Mouse (Mus musculus): ENCODE measurements around the gene Stx2. TPM values are rescaled to one million over a fixed set of nuclear protein-coding genes. Genes with fewer than 3 reads are reported as not detected.

Gene Stx2
- polyA plus RNA-seq, 1 experiment from 2014 or later: 33.0 TPM

DNA sequence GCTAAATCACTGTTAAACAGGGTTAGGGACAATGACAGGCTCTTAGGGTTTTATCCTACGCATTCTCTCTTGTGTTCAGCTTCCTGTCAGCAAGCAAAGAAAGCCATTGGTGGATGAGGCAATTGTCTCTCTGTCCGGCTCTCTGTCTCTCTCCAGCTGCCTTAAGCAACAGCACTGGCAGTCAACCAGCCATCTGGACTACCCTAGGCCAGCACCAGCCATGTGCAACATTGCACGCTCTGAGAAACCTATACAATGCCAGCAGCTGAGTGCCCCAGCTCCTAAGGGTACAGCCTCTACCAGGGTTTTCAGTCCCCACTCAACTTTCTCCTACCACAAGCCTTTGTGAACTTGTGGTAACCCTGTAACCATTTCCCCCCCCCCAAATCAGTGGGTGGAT, 3.0 kb downstream of the Stx2 start:
- 75% methylated on average over 3 of the region's 3 CpGs for WGBS
- H3K4me2 ChIP-seq (ENCODE audit: low read length): peak overlapping the region; percentile 86; the same call in 1 of the 2 replicates
- TF ChIP-seq CTCF (IDR thresholded peaks at IDR 0.05; ENCODE audit: low read depth): no peak
- no peak overlapping the region for H3K9ac ChIP-seq (ENCODE audit: low read depth, low read length)
- peaks cover 14% of the 10 kb centered on the region for H3K4me1 ChIP-seq (replicated peaks; ENCODE audit: insufficient read depth, low read length)
- no peaks in the 10 kb centered on the region for H3K36me3 ChIP-seq (ENCODE audit: insufficient read depth, low read length)
- DNase-seq (ENCODE audit: low spot score): no peak
- no peaks in the 10 kb centered on the region for H3K9me3 ChIP-seq (replicated peaks; ENCODE audit: low read length)
- peak overlapping the region; percentile 37; the same call in 1 of the 2 replicates for H3K27ac ChIP-seq
- ATAC-seq (replicated peaks; ENCODE audit: low FRiP score, low read depth): no peak
- no peaks in the 10 kb centered on the region for H3K27me3 ChIP-seq (ENCODE audit: insufficient read depth, low read length)
- H3K4me3 ChIP-seq (replicated peaks; ENCODE audit: low read depth, low read length): no peak overlapping the region

GRCm38 (mm10) chr5:129002571-129003011, 5.8 kb downstream of the Stx2 start:
- 39% methylated on average over 14 of the region's 14 CpGs for WGBS
- no peaks in the 10 kb centered on the region for H3K9me3 ChIP-seq (replicated peaks; ENCODE audit: low read length)
- H3K36me3 ChIP-seq (ENCODE audit: insufficient read depth, low read length): 0 out of 2 replicates have a peak, but pooled peaks cover 4% of the 10 kb centered on the region
- DNase-seq (ENCODE audit: low spot score): peak; percentile 84
- peak overlapping the region; percentile 67 for H3K27ac ChIP-seq
- peaks cover 9% of the 10 kb centered on the region for H3K4me1 ChIP-seq (replicated peaks; ENCODE audit: insufficient read depth, low read length)
- no peaks in the 10 kb centered on the region for H3K27me3 ChIP-seq (ENCODE audit: insufficient read depth, low read length)
- ATAC-seq (replicated peaks; ENCODE audit: low FRiP score, low read depth): peak; percentile 31
- H3K9ac ChIP-seq (ENCODE audit: low read depth, low read length): no peak overlapping the region
- no peak overlapping the region for H3K4me3 ChIP-seq (replicated peaks; ENCODE audit: low read depth, low read length)
- TF ChIP-seq CTCF (IDR thresholded peaks at IDR 0.05; ENCODE audit: low read depth): no peak
- H3K4me2 ChIP-seq (ENCODE audit: low read length): no peak overlapping the region

DNA sequence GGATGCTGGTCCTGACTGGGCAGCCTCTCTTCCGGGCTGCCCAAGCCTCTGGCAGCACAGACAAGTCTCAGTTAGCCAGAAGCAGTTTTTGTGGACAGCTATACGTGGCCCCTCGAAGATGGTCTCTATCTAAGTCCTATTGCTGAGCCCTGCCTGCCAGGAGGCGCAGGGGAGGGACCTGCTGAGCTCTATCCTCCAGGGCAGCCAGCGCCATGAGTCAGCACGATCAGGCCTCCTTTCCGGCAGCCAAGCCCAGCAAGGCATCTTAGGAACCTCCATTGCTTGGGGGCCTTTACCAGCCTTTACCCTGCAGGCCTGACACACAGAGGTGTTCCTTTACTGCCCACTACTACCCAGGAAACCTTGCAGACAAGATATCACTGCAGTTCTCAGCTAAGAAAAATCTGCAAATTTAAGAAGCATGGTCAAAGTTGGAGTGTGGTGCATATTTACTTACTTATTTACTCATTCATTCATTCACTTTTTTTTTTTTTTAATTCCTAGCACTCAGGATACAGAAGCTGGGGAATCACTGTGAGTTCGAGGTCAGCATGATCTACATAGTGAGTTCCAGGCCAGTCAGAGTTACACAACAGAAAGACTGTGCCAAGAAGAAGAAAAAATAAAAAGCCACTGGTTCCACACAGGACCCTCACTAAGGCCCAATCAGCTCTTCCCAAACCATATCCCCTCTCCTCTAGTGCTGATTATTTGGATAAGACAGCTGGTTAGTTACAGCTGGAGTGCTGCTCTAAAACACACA, 7.5 kb downstream of the Stx2 start:
- Histone ChIP-seq H3K4me2 (ENCODE audit: low read length) (no peak overlapping the region), H3K27me3 (ENCODE audit: insufficient read depth, low read length) (no peaks in the 10 kb centered on the region), H3K4me3 (replicated peaks; ENCODE audit: low read depth, low read length) (no peak overlapping the region), H3K27ac (no peak overlapping the region), H3K4me1 (replicated peaks; ENCODE audit: insufficient read depth, low read length) (no peaks in the 10 kb centered on the region; the same call in none of the 2 replicates), H3K9ac (ENCODE audit: low read depth, low read length) (no peak overlapping the region), H3K9me3 (replicated peaks; ENCODE audit: low read length) (no peaks in the 10 kb centered on the region), H3K36me3 (ENCODE audit: insufficient read depth, low read length) (0 out of 2 replicates have a peak, but pooled peaks cover 8% of the 10 kb centered on the region)
- TF ChIP-seq CTCF (IDR thresholded peaks at IDR 0.05; ENCODE audit: low read depth): no peak
- ATAC-seq (replicated peaks; ENCODE audit: low FRiP score, low read depth): no peak
- WGBS: 45% methylated on average over 8 of the region's 8 CpGs
- no peak for DNase-seq (ENCODE audit: low spot score)

GRCm38 (mm10) chr5:128987141-128987954, 21.0 kb downstream of the Stx2 start:
- WGBS: 56% methylated on average over 19 of the region's 19 CpGs
- ATAC-seq (replicated peaks; ENCODE audit: low FRiP score, low read depth): no peak; the same call in 1 of the 2 replicates
- no peak for TF ChIP-seq CTCF (IDR thresholded peaks at IDR 0.05; ENCODE audit: low read depth)
- Histone ChIP-seq H3K36me3 (ENCODE audit: insufficient read depth, low read length) (peaks cover 41% of the 10 kb centered on the region), H3K27me3 (ENCODE audit: insufficient read depth, low read length) (no peaks in the 10 kb centered on the region), H3K4me2 (ENCODE audit: low read length) (no peak overlapping the region), H3K4me1 (replicated peaks; ENCODE audit: insufficient read depth, low read length) (no peaks in the 10 kb centered on the region), H3K9me3 (replicated peaks; ENCODE audit: low read length) (no peaks in the 10 kb centered on the region), H3K27ac (peak overlapping the region; percentile 37; the same call in 1 of the 2 replicates), H3K4me3 (replicated peaks; ENCODE audit: low read depth, low read length) (no peak overlapping the region), H3K9ac (ENCODE audit: low read depth, low read length) (no peak overlapping the region)
- peak; percentile 26 for DNase-seq (ENCODE audit: low spot score)

DNA sequence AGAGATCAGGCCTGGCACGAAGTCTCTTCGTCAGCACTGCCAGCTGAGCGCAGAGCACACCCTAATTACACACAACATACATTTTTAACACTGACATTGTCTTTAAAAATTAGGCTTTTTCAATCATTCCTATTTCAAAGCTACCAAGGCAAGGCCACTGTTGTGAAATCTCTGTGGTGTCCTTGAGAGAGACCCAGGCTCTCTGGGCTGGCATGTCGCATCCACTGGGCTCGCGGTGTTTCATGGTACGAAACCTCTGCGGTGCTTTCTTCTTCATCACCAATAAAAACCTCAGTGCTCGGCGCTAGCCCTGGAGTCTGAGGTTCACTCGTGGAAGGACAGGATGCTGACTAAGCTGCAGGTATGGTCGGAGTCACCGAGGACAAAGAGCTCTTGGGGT, 22.4 kb downstream of the Stx2 start:
- Histone ChIP-seq H3K4me3 (replicated peaks; ENCODE audit: low read depth, low read length) (no peak overlapping the region), H3K9me3 (replicated peaks; ENCODE audit: low read length) (no peaks in the 10 kb centered on the region), H3K36me3 (ENCODE audit: insufficient read depth, low read length) (peaks cover 29% of the 10 kb centered on the region), H3K4me1 (replicated peaks; ENCODE audit: insufficient read depth, low read length) (no peaks in the 10 kb centered on the region), H3K9ac (ENCODE audit: low read depth, low read length) (no peak overlapping the region), H3K4me2 (ENCODE audit: low read length) (no peak overlapping the region), H3K27me3 (ENCODE audit: insufficient read depth, low read length) (no peaks in the 10 kb centered on the region), H3K27ac (no peak overlapping the region)
- WGBS: 91% methylated on average over 13 of the region's 13 CpGs
- DNase-seq (ENCODE audit: low spot score) (no peak), ATAC-seq (replicated peaks; ENCODE audit: low FRiP score, low read depth) (no peak)
- no peak for TF ChIP-seq CTCF (IDR thresholded peaks at IDR 0.05; ENCODE audit: low read depth)

DNA sequence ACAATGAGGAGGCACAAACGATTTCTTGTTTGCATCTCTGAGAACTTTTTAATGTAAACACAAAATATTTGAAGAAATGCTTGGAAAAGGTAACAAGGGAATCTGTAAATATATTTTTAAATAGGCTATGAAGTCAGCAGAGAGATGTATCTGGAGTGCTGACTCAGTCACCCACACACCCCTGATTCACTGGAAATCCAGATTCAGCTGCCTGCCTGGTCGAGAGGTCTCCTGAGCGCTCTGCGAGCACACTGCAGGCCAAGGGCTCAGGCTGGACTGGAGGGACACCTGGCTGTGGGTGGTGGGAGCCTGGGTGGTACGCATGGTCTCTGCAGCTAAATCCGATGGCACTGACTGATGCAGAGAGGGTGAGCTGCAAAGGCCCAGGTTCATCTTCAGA, 23.8 kb downstream of the Stx2 start:
- DNase-seq (ENCODE audit: low spot score) (no peak), ATAC-seq (replicated peaks; ENCODE audit: low FRiP score, low read depth) (no peak)
- H3K9me3 ChIP-seq (replicated peaks; ENCODE audit: low read length): no peaks in the 10 kb centered on the region
- H3K9ac ChIP-seq (ENCODE audit: low read depth, low read length): no peak overlapping the region
- no peak for TF ChIP-seq CTCF (IDR thresholded peaks at IDR 0.05; ENCODE audit: low read depth)
- H3K27ac ChIP-seq: no peak overlapping the region
- 88% methylated on average over 6 of the region's 6 CpGs for WGBS
- H3K4me3 ChIP-seq (replicated peaks; ENCODE audit: low read depth, low read length): no peak overlapping the region
- no peak overlapping the region for H3K4me2 ChIP-seq (ENCODE audit: low read length)
- peaks cover 20% of the 10 kb centered on the region for H3K36me3 ChIP-seq (ENCODE audit: insufficient read depth, low read length)
- no peaks in the 10 kb centered on the region for H3K4me1 ChIP-seq (replicated peaks; ENCODE audit: insufficient read depth, low read length)
- H3K27me3 ChIP-seq (ENCODE audit: insufficient read depth, low read length): no peaks in the 10 kb centered on the region
